Mouse (Mus musculus): ENCODE measurements around the gene Sec14l4.

- TF ChIP-seq CTCF (IDR thresholded peaks at IDR 0.05; ENCODE audit: borderline replicate concordance, extremely low read depth, insufficient read depth, insufficient read length) (no peak), POLR2A (IDR thresholded peaks at IDR 0.05; ENCODE audit: borderline replicate concordance, extremely low read depth, insufficient read depth, insufficient read length, poor library complexity, severe bottlenecking) (no peak)
Observed at GRCm38 (mm10) chr11:4029343-4029742, 1.9 kb upstream of the Sec14l4 start.
